Mouse (Mus musculus) bone marrow, adult 2 months (tissue): ENCODE data around the gene Gm17364.

Experiments used
- CTCF ChIP-seq: fragments of 200-500 bp; IDR thresholded peaks from 2 replicates; pipeline ENCODE4 v1.5.1; 2011; ENCODE audit warnings: low read length, control low read depth; ENCODE audit not compliant: control insufficient read depth, insufficient read depth
- POLR2A ChIP-seq: fragments of 200-500 bp; IDR thresholded peaks from 2 replicates; pipeline ENCODE4 v1.6.1; 2011; ENCODE audit warnings: low read depth, mild to moderate bottlenecking, control low read depth, low read length, borderline replicate concordance; ENCODE audit not compliant: control insufficient read depth

GRCm38 (mm10) chr13:41226513-41226912, 47.3 kb downstream of the Gm17364 start:
- TF ChIP-seq CTCF (no peak), POLR2A (no peak)
